Mouse (Mus musculus) embryonic facial prominence, embryonic 13.5 days (tissue): ENCODE measurements around the gene H2al1a. TPM values are rescaled to one million over a fixed set of nuclear protein-coding genes. Genes with fewer than 3 reads are reported as not detected.

Experiments
- ATAC-seq: fragments of 200-750 bp; cut with Nextera tagmentation; 2 replicates; pipeline ENCODE4 v1.8.0; 2017; ENCODE audit warnings: low read depth; ENCODE audit not compliant: insufficient number of reproducible peaks, insufficient read depth, low FRiP score, low TSS enrichment
- H3K27ac ChIP-seq: fragments of 300-500 bp; sonication (generic); 2 replicates; pipeline ENCODE4 v1.5.1; 2015; ENCODE audit warnings: moderate library complexity, mild to moderate bottlenecking, inconsistent platforms
- H3K27me3 ChIP-seq: fragments of 300-500 bp; sonication (generic); 2 replicates; pipeline ENCODE4 v1.6.1; 2015; ENCODE audit warnings: mild to moderate bottlenecking, inconsistent platforms
- H3K36me3 ChIP-seq: fragments of 300-500 bp; sonication (generic); 2 replicates; pipeline ENCODE4 v1.6.1; 2015; ENCODE audit warnings: mild to moderate bottlenecking, inconsistent platforms
- H3K4me1 ChIP-seq: fragments of 300-500 bp; sonication (generic); 2 replicates; pipeline ENCODE4 v1.6.1; 2015; ENCODE audit warnings: inconsistent platforms
- H3K4me2 ChIP-seq: fragments of 300-500 bp; sonication (generic); 2 replicates; pipeline ENCODE4 v1.6.1; 2015; ENCODE audit warnings: moderate library complexity, mild to moderate bottlenecking, inconsistent platforms
- H3K4me3 ChIP-seq: fragments of 300-500 bp; sonication (generic); 2 replicates; pipeline ENCODE4 v1.5.1; 2015; ENCODE audit warnings: mild to moderate bottlenecking, inconsistent platforms
- H3K9ac ChIP-seq: fragments of 300-500 bp; sonication (generic); 2 replicates; pipeline ENCODE4 v1.6.1; 2015; ENCODE audit warnings: mild to moderate bottlenecking, inconsistent platforms
- H3K9me3 ChIP-seq: fragments of 300-500 bp; sonication (generic); 2 replicates; pipeline ENCODE4 v1.6.1; 2016; ENCODE audit warnings: inconsistent platforms
- WGBS: fragments of 180-500 bp; shearing (Covaris S2); methylation state at CpG from one replicate; pipeline ENCODE4 v1.1.7; 2015; ENCODE audit warnings: mixed read lengths; 5-methylcytosine and 5-hydroxymethylcytosine counted together
- polyA plus RNA-seq: library from polyadenylated mRNA; unstranded; fragments of >200 nt; fragmentation: Nextera tagmentation; extraction: Ambion mirVana; gene quantifications from 2 replicates; pipeline ENCODE4 v1.2.1, GENCODE M21; 2015

The H2al1a gene
- polyA plus RNA-seq, 1 experiment from 2014 or later, result not detected

DNA sequence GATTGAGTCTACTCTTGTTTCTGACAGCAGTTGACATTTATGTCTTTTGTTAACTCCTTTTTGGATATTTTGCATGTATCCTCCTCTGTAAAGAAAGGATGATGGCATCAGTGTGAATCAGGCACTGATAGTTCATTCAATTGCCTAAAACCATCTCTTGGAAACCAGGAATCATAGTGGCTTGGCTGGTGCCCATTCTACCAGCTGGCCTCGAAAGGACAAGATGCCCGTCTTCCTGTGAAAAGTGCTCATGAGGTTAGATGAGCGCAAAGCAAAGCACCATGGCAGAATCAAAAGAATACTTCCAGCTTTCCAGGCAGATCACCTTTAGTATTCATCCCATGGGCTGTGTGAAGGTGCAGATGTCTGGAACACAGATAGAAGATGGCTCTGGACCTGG lies 47.7 kb downstream of the H2al1a start:
- H3K27ac ChIP-seq, result no peak overlapping the region
- ATAC-seq, result no peak
- no peak overlapping the region for H3K9ac ChIP-seq
- H3K4me1 ChIP-seq, result peaks cover 18% of the 10 kb centered on the region
- H3K4me2 ChIP-seq, result no peak overlapping the region
- H3K4me3 ChIP-seq, result no peak overlapping the region
- no peaks in the 10 kb centered on the region for H3K36me3 ChIP-seq
- WGBS, result 76% methylated on average over 3 of the region's 3 CpGs
- H3K9me3 ChIP-seq, result no peaks in the 10 kb centered on the region
- H3K27me3 ChIP-seq, result peaks cover 42% of the 10 kb centered on the region

Other genes with a start within 250 kb of the H2al1a start
- not detected in 2 replicates for gene H2al1b, start 3.2 kb downstream of the H2al1a start, polyA plus RNA-seq
- gene H2al1c, start 6.4 kb downstream of the H2al1a start, polyA plus RNA-seq, result not detected in 2 replicates
- gene H2al1d, start 9.6 kb downstream of the H2al1a start, polyA plus RNA-seq, result not detected in 2 replicates
- not detected in 2 replicates for gene H2al1e, start 12.7 kb downstream of the H2al1a start, polyA plus RNA-seq
- not detected in 2 replicates for gene H2al1f, start 15.9 kb downstream of the H2al1a start, polyA plus RNA-seq
- not detected in 2 replicates for gene H2al1g, start 19.0 kb downstream of the H2al1a start, polyA plus RNA-seq
- not detected in 2 replicates for gene H2al1h, start 22.2 kb downstream of the H2al1a start, polyA plus RNA-seq
- gene H2al1i, start 25.4 kb downstream of the H2al1a start, polyA plus RNA-seq, result not detected in 2 replicates
- gene H2al1j, start 28.6 kb downstream of the H2al1a start, polyA plus RNA-seq, result not detected in 2 replicates